Mouse (Mus musculus): Measurements from ENCODE around the gene Rnf31. TPM values are rescaled to one million over a fixed set of nuclear protein-coding genes. Genes with fewer than 3 reads are reported as not detected.

The Rnf31 gene
- 18.9 TPM for polyA plus RNA-seq (2014; fragmentation: Illumina TruSeq; extraction: RNeasy Lipid Tissue Mini Kit (QIAGEN cat#74804); ENCODE audit: insufficient read depth, low read depth, low replicate concordance)

DNA sequence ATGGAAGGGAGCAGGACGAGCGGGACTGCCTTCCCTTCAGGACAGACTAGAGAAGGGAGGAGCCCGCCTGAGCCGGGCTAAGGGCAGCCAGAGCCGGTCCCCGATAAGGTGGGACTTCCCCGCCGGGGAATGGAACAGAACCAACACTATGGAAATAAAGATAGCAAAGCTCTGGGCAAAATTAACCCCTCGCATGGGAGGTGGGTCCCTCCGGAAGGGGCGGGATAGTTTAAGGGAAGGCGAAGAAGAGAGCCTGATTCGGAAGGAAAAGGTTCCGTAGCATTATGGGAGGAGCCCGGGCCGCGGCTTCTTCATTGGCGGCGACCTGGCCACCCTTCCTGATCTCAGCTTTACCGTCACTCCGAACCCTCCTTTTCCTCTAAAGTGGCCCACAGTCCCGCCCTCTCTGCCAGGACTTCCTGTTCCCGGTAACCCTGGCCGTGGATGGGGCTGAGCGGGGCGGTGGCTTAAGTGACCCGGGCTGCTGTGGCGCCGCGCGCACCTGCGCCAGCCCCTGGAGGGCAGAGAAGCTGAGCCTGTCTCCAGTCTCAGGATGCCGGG lies at the start of gene Rnf31:
Rnf31 (plus strand) TSS at position 378 of the 561 bp plus-strand sequence.

DNA sequence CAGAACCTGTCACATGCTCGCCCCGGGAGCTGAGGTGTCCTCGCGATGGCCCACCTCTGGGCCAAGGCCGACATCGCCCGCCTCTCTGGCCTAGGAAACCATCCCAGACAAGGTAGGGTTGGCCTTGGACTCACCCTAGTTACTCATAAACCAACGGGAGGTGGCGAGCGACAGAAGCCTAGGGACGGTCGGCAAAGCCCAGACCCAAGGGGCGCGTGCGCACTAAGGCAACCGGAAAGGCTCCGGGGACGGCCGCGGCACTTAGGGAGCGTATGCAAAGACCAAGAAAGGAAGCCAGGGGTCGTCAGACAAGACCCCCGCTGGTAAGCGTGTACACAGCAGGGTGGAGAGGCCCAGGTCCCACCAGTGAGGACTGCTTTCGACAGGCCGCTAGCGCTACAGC lies 31.7 kb upstream of the Rnf31 start, which contains the start of gene Dcaf11:
Dcaf11 (plus strand) TSS at position 208 of the 403 bp plus-strand sequence.

DNA sequence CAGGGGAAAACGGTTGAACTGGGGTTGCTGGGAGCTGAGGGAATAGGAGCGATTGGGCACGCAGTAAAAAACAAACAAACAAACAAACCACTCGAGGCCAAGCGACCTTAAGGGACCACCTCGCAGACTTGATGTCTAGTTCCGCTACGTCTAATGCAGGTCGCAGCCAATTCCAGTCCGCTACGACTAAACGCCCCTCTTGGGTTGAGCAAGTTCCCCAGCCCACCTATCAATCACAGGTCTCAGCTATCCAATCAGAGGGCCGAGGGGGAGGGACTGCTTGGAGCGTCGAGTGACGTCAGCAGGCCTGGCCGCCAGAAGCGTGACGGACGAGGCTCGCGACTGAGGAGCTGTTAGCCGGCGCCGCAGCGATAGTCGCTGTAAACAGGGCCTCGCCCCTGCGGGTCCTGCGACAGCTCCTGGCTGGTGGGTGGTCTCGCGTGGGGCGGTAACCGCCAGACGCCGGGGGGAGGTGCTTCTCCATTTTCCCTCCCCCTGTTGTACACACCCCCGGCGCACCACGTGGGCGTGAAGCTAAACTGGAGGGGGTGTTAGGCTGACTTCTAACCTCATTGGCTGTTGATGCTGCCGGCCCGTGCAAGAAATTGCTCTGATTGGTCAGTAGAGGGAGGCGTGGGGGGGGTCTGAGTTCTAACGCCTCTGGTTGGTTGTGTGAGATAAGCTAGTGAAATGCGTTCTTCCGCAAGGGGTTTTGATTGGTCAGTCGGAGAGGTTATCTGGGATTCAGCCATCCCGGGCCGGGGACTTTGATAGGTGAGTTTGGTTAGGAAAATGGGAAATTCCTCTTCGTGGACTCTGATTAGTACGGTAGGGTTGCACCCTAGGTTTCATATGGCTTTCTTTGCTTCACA lies 31.1 kb upstream of the Rnf31 start, which contains the start of gene A730061H03Rik:
A730061H03Rik (minus strand) TSS at position 205 of the 872 bp plus-strand sequence.

DNA sequence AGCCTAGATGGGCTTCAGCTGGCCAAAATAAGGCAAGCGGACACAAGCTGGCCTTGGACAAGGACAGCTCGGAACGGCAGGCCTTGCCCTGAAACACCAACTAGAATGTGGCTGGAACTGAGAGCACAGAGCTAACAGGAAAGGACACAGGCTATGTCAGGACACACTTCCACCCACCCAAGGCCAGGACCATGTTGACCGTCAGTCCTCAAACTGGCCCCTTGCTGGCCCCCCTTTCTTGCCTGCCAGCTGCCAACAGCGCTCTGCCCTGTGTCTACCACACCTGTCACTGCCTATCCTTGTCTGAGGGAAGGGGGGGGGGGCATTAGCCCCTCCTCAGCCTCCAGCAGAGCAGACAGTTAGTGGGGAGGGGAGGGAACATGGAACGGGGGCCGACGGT lies 16.2 kb upstream of the Rnf31 start, which contains the start of gene Fitm1:
Fitm1 (plus strand) TSS at position 316 of the 400 bp plus-strand sequence.

DNA sequence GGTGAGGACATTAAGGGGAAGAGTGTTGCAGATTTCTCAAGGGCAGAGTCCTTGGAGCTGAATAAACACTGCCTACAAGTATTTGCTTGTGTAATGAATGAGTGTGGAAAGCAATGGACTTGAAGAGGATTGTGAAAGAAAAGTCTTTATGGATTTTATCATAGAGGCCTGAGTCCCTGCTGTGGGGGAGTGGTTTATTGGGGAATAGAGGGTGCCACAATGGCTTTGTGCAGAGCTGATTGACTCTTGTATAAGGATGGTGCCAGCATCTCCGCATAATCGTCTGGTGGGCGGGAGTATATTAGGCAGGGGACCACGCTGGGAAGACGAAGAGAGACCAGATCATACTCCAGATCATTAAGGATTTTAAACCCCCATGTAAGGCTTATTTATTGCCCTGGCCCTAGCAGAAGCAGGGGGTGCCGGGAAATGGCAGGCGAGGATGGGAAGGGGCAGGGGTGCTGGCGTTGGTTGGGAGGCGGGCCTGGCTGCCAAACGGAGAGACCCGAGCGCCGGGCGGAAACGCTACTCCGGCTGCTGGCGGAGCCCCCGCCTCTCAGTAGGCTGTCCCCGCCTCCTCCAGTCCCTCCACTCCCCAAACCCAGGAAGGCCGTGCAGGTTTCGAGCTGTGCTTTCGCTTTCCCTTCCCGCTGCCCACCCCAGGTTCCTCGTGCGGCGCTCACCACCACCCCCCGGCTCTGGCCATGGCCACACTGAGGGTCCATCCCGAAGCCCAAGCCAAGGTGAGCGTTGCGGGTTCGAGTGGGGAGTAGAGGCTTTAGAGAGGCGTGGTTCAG lies 13.4 kb upstream of the Rnf31 start, which contains the start of gene Psme1:
Psme1 (plus strand) TSS at position 253 of the 797 bp plus-strand sequence.

DNA sequence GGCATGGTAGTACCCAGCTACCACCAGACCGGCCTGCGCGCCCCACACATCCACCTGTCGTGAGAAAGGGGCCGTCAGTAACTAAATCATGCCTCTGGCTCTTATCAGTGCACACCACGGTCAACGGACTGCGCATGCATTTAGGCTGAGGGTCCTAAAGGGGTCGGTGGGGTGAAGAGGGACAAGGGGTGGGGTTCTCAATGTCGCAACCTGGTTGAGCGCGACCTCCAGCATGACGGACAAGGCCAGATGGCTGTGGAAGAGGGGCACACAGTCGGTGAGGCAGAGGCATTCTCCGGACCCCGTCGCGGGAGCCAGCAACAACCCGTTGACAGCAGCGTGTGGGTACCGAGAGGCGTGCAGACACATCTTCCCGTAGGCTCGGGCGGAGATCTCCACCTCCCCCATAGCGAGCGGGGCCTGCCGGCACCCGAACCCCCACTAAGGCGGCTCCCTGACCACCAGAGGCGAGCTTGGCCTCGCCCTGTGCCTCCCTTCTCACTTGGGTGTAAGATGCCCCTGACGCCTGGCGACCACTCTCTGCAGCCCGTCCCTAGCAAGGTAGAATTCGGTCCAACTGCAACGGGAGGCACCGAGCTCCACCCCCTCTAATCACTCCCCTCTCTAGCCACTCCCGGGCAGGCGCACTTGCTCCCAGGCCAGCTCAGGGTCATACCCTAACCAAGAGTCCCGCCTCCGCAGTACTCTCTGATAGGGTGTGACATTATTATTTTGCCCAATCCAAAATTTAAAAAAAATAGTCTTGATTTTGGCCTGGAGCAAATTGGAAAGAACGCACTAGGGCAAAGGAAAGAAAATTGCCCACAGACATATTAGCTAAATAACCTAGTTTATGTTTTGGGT lies 6.6 kb upstream of the Rnf31 start, which contains the start of gene Emc9:
Emc9 (minus strand) TSS at position 601 of the 864 bp plus-strand sequence.

DNA sequence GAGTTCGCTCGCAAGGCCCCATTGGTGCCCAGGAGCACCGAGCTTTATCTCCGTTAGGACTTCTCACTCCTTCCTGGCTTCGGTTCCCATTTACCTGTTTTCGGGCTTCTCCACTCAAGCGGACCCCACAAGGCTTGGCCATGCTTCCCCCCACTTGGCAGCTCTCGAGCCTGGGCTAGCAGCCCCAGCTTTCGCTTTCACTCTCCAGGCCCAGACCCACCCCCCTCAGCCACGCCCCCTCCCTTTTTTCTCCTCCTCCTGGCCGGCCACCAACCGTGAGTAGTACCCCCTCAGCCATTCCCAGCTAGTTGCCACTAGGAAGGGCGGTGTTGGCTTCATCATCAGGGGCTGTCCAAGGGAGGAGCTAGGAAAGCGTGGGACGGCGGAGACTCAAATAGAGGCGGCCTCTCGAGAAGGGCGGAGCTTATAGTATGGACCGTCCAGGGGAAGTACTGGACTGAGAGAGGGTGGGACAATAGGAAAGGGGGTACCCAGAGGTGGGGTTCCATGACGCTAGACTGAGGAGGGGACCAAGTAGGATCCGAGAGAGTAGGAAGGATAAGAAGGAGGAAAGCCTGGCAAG lies 669 bp upstream of the Rnf31 start, which contains the start of gene Psme2:
Psme2 (minus strand) TSS at position 366 of the 583 bp plus-strand sequence.

DNA sequence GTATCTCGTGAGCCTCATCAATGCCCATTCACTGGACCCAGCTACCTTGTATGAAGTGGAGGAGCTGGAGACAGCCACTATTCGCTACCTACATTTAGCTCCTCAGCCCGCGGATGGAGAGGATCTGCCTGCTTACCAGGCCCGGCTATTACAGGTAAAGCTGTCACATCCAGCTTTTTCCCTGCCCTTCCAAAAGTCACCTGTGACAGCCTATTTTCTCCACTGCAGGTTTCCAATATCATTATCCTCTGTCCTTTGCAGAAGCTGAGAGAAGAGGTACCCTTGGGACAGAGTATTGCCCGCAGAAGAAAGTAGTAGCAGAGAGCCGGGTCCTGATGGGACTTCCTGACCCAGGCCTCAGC lies 11.7 kb downstream of the Rnf31 start, which contains the start of gene Irf9:
Irf9 (plus strand) TSS at position 301 of the 362 bp plus-strand sequence.

DNA sequence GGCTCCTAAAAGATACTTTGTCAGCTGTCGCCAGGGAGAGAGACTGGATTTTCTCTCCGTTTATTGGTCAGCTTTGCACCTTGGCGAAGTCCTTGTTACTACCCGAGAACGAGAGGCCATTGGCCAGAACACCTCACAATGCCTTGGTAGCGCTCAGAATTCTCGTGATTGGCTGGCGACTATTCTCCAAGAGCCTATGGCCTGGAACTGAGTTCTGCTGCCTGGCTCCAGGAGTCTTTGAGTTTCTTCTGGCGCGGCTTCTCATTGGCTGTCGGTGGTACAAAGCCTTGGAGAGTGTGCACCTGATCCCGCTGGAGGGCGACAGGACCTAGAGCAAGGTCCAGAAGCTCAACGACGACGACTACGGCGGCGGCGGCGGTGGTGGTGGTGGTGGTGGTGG lies 26.3 kb downstream of the Rnf31 start, which contains the start of gene Rec8:
Rec8 (plus strand) TSS at position 216 of the 400 bp plus-strand sequence.

DNA sequence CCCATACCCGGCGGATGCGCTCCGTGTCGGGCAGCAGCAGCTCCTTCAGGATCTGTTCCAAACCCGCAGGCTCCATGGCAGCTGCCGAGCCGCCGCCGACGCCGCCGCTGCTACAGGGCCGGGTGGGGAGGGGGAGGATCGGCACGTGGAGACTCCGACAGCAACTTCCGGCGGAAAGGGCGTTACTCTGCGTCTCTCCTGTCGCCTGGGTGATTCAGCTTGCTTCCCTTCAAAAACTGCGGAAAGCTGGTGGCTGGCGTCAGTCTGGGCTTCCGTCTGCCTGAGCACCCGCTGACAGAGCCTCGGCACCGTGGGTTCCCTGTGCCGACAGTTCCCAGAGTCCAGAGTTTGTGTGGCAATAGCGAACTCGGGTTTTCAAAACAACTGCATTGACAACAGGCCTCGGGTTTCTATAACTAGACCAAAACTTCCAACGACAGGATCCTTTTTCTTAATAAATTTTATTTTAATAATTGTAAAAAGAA lies 44.1 kb downstream of the Rnf31 start, which contains the start of gene Ipo4:
Ipo4 (minus strand) TSS at position 435 of the 485 bp plus-strand sequence.

DNA sequence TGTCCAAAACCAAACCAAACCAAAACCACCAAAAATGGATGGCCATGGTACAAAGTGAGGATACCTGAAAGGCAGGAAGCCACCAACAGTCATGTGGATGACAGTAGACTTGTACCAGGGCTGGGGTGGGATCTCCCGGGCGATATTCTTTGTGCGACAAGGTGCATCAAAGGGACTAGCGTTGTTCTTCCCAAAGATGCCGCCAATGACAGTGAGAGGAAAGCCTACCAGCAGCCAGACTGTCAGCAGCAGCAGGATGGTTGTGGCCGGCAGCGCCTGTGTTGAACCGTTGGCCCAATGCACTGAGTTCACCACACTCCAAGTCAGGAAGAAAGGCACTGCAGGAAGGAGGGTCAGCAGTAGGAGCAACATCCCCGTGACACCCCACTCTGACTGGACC lies 46.3 kb downstream of the Rnf31 start, which contains the start of gene Gm49378:
Gm49378 (minus strand) TSS at position 101 of the 400 bp plus-strand sequence.

DNA sequence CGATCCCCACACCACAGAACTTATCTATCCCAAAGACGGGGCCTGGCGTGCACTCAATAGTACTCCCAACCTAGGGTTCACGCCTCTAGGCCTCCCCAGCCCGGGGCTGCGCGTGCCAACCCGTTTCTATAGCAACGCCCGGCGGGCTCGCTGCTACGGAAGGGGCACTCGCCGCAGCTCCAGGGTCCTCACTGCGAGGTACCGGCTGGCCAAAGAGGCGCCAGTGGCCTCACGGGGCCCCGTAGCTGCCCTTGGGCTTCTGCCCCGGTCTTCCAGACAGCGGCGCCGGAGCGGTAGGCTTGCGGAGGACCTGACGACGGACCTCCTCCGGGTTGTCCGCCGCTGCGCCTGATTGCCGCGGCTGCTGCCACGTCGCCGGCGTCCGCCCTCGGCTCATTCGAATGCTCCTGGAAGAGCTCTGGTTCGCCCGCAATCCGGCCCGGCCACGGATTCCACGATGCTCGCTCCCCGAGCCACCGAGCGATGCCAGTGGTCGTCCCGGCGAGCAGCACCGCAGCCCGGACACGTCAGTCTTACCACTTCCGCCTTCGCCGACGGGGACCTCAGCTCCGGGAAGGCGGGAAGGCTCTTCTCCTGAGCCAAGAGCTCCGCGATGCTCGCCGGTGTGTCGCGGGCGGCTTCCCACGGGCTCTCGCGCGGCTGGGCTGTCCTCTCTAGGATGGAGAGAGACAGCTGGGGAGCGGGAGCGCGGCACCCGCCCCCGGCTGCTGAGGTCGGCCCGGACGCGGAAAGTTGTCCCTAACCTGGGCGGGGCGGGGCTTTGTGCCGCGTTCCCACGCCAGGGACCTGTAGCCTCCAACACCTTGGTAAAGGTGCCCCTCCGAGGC lies 51.8 kb downstream of the Rnf31 start, which contains the start of gene Tm9sf1:
Tm9sf1 (minus strand) TSS at position 747 of the 848 bp plus-strand sequence.

DNA sequence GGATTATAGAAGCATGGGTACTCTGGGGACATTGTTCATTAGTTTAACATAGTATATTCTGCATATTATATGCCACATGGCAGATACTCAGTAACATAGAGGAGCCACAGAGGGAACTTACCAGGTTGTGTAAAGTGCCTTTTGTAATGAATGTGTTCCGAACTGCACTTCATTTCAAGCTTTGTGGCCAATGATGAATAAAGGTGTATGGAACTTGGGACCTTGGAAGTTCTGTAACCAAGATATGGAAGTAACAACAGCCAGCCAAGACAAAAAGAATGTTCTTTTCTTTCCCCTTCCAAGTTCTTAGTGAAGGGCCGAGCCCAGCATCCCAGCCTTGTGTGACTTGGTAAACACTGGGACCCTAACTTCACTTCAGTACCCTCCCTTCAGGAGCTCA lies 58.4 kb downstream of the Rnf31 start, which contains the start of gene Tssk4:
Tssk4 (plus strand) TSS at position 301 of the 400 bp plus-strand sequence.

Other genes starting within 250 kb of the Rnf31 start
- 35.7 TPM for gene Dhrs4, start 113.0 kb upstream of the Rnf31 start, polyA plus RNA-seq (2014; fragmentation: Illumina TruSeq; extraction: RNeasy Lipid Tissue Mini Kit (QIAGEN cat#74804); ENCODE audit: insufficient read depth, low read depth, low replicate concordance)
- gene Carmil3, start 101.1 kb upstream of the Rnf31 start, polyA plus RNA-seq (2014; fragmentation: Illumina TruSeq; extraction: RNeasy Lipid Tissue Mini Kit (QIAGEN cat#74804); ENCODE audit: insufficient read depth, low read depth, low replicate concordance): 0.28 TPM
- not detected for gene Cpne6, start 81.3 kb upstream of the Rnf31 start, polyA plus RNA-seq (2014; fragmentation: Illumina TruSeq; extraction: RNeasy Lipid Tissue Mini Kit (QIAGEN cat#74804); ENCODE audit: insufficient read depth, low read depth, low replicate concordance)
- gene Nrl, start 66.7 kb upstream of the Rnf31 start, polyA plus RNA-seq (2014; fragmentation: Illumina TruSeq; extraction: RNeasy Lipid Tissue Mini Kit (QIAGEN cat#74804); ENCODE audit: insufficient read depth, low read depth, low replicate concordance): not detected
- gene Pck2, start 51.4 kb upstream of the Rnf31 start, polyA plus RNA-seq (2014; fragmentation: Illumina TruSeq; extraction: RNeasy Lipid Tissue Mini Kit (QIAGEN cat#74804); ENCODE audit: insufficient read depth, low read depth, low replicate concordance): 18.9 TPM
- gene Dcaf11, start 31.7 kb upstream of the Rnf31 start, polyA plus RNA-seq (2014; fragmentation: Illumina TruSeq; extraction: RNeasy Lipid Tissue Mini Kit (QIAGEN cat#74804); ENCODE audit: insufficient read depth, low read depth, low replicate concordance): 65.2 TPM
- gene A730061H03Rik, start 31.3 kb upstream of the Rnf31 start, polyA plus RNA-seq (2014; fragmentation: Illumina TruSeq; extraction: RNeasy Lipid Tissue Mini Kit (QIAGEN cat#74804); ENCODE audit: insufficient read depth, low read depth, low replicate concordance): not detected
- 2.2 TPM for gene Fitm1, start 16.1 kb upstream of the Rnf31 start, polyA plus RNA-seq (2014; fragmentation: Illumina TruSeq; extraction: RNeasy Lipid Tissue Mini Kit (QIAGEN cat#74804); ENCODE audit: insufficient read depth, low read depth, low replicate concordance)
- 221 TPM for gene Psme1, start 13.6 kb upstream of the Rnf31 start, polyA plus RNA-seq (2014; fragmentation: Illumina TruSeq; extraction: RNeasy Lipid Tissue Mini Kit (QIAGEN cat#74804); ENCODE audit: insufficient read depth, low read depth, low replicate concordance)
- gene Emc9, start 6.4 kb upstream of the Rnf31 start, polyA plus RNA-seq (2014; fragmentation: Illumina TruSeq; extraction: RNeasy Lipid Tissue Mini Kit (QIAGEN cat#74804); ENCODE audit: insufficient read depth, low read depth, low replicate concordance): 18.4 TPM
- gene Psme2, start 595 bp upstream of the Rnf31 start, polyA plus RNA-seq (2014; fragmentation: Illumina TruSeq; extraction: RNeasy Lipid Tissue Mini Kit (QIAGEN cat#74804); ENCODE audit: insufficient read depth, low read depth, low replicate concordance): 255 TPM
- 29.5 TPM for gene Irf9, start 11.9 kb downstream of the Rnf31 start, polyA plus RNA-seq (2014; fragmentation: Illumina TruSeq; extraction: RNeasy Lipid Tissue Mini Kit (QIAGEN cat#74804); ENCODE audit: insufficient read depth, low read depth, low replicate concordance)
- gene Rec8, start 26.3 kb downstream of the Rnf31 start, polyA plus RNA-seq (2014; fragmentation: Illumina TruSeq; extraction: RNeasy Lipid Tissue Mini Kit (QIAGEN cat#74804); ENCODE audit: insufficient read depth, low read depth, low replicate concordance): 6.0 TPM
- gene Ipo4, start 44.2 kb downstream of the Rnf31 start, polyA plus RNA-seq (2014; fragmentation: Illumina TruSeq; extraction: RNeasy Lipid Tissue Mini Kit (QIAGEN cat#74804); ENCODE audit: insufficient read depth, low read depth, low replicate concordance): 21.4 TPM
- gene Gm49378, start 46.2 kb downstream of the Rnf31 start, polyA plus RNA-seq (2014; fragmentation: Illumina TruSeq; extraction: RNeasy Lipid Tissue Mini Kit (QIAGEN cat#74804); ENCODE audit: insufficient read depth, low read depth, low replicate concordance): 0.34 TPM
- gene Tm9sf1, start 52.1 kb downstream of the Rnf31 start, polyA plus RNA-seq (2014; fragmentation: Illumina TruSeq; extraction: RNeasy Lipid Tissue Mini Kit (QIAGEN cat#74804); ENCODE audit: insufficient read depth, low read depth, low replicate concordance): 41.1 TPM
- gene Tssk4, start 58.5 kb downstream of the Rnf31 start, polyA plus RNA-seq (2014; fragmentation: Illumina TruSeq; extraction: RNeasy Lipid Tissue Mini Kit (QIAGEN cat#74804); ENCODE audit: insufficient read depth, low read depth, low replicate concordance): 0.25 TPM
- 36.9 TPM for gene Mdp1, start 68.8 kb downstream of the Rnf31 start, polyA plus RNA-seq (2014; fragmentation: Illumina TruSeq; extraction: RNeasy Lipid Tissue Mini Kit (QIAGEN cat#74804); ENCODE audit: insufficient read depth, low read depth, low replicate concordance)
- gene Gmpr2, start 80.2 kb downstream of the Rnf31 start, polyA plus RNA-seq (2014; fragmentation: Illumina TruSeq; extraction: RNeasy Lipid Tissue Mini Kit (QIAGEN cat#74804); ENCODE audit: insufficient read depth, low read depth, low replicate concordance): 17.9 TPM
- 225 TPM for gene Nedd8, start 80.4 kb downstream of the Rnf31 start, polyA plus RNA-seq (2014; fragmentation: Illumina TruSeq; extraction: RNeasy Lipid Tissue Mini Kit (QIAGEN cat#74804); ENCODE audit: insufficient read depth, low read depth, low replicate concordance)
- 11.0 TPM for gene Tinf2, start 90.1 kb downstream of the Rnf31 start, polyA plus RNA-seq (2014; fragmentation: Illumina TruSeq; extraction: RNeasy Lipid Tissue Mini Kit (QIAGEN cat#74804); ENCODE audit: insufficient read depth, low read depth, low replicate concordance)
- gene Tgm1, start 122.2 kb downstream of the Rnf31 start, polyA plus RNA-seq (2014; fragmentation: Illumina TruSeq; extraction: RNeasy Lipid Tissue Mini Kit (QIAGEN cat#74804); ENCODE audit: insufficient read depth, low read depth, low replicate concordance): 1.7 TPM
- gene Rabggta, start 130.6 kb downstream of the Rnf31 start, polyA plus RNA-seq (2014; fragmentation: Illumina TruSeq; extraction: RNeasy Lipid Tissue Mini Kit (QIAGEN cat#74804); ENCODE audit: insufficient read depth, low read depth, low replicate concordance): 15.4 TPM
- 57.6 TPM for gene Dhrs1, start 154.0 kb downstream of the Rnf31 start, polyA plus RNA-seq (2014; fragmentation: Illumina TruSeq; extraction: RNeasy Lipid Tissue Mini Kit (QIAGEN cat#74804); ENCODE audit: insufficient read depth, low read depth, low replicate concordance)
- gene Nop9, start 154.0 kb downstream of the Rnf31 start, polyA plus RNA-seq (2014; fragmentation: Illumina TruSeq; extraction: RNeasy Lipid Tissue Mini Kit (QIAGEN cat#74804); ENCODE audit: insufficient read depth, low read depth, low replicate concordance): 9.1 TPM
- gene Cideb, start 166.8 kb downstream of the Rnf31 start, polyA plus RNA-seq (2014; fragmentation: Illumina TruSeq; extraction: RNeasy Lipid Tissue Mini Kit (QIAGEN cat#74804); ENCODE audit: insufficient read depth, low read depth, low replicate concordance): 2.0 TPM
- gene Ltb4r2, start 169.7 kb downstream of the Rnf31 start, polyA plus RNA-seq (2014; fragmentation: Illumina TruSeq; extraction: RNeasy Lipid Tissue Mini Kit (QIAGEN cat#74804); ENCODE audit: insufficient read depth, low read depth, low replicate concordance): 0.17 TPM
- 3.9 TPM for gene Ltb4r1, start 174.3 kb downstream of the Rnf31 start, polyA plus RNA-seq (2014; fragmentation: Illumina TruSeq; extraction: RNeasy Lipid Tissue Mini Kit (QIAGEN cat#74804); ENCODE audit: insufficient read depth, low read depth, low replicate concordance)
- 32.6 TPM for gene Adcy4, start 192.4 kb downstream of the Rnf31 start, polyA plus RNA-seq (2014; fragmentation: Illumina TruSeq; extraction: RNeasy Lipid Tissue Mini Kit (QIAGEN cat#74804); ENCODE audit: insufficient read depth, low read depth, low replicate concordance)
- gene Ripk3, start 197.2 kb downstream of the Rnf31 start, polyA plus RNA-seq (2014; fragmentation: Illumina TruSeq; extraction: RNeasy Lipid Tissue Mini Kit (QIAGEN cat#74804); ENCODE audit: insufficient read depth, low read depth, low replicate concordance): 7.7 TPM
- 7.2 TPM for gene Nfatc4, start 231.4 kb downstream of the Rnf31 start, polyA plus RNA-seq (2014; fragmentation: Illumina TruSeq; extraction: RNeasy Lipid Tissue Mini Kit (QIAGEN cat#74804); ENCODE audit: insufficient read depth, low read depth, low replicate concordance)